Mouse (Mus musculus) kidney, embryonic 16.5 days (tissue): ENCODE data around the gene Ovca2. TPM values are rescaled to one million over a fixed set of nuclear protein-coding genes. Genes with fewer than 3 reads are reported as not detected.
A peak's percentile ranks its signal among the peaks of the same experiment; 100 is the strongest.

Experiments
- ATAC-seq: fragments of 200-750 bp; cut with Nextera tagmentation; 2 replicates; pipeline ENCODE4 v1.8.0; 2017; ENCODE audit warnings: moderate TSS enrichment; ENCODE audit not compliant: low FRiP score, low TSS enrichment
- H3K27ac ChIP-seq: fragments of 300-500 bp; sonication (generic); 2 replicates; pipeline ENCODE4 v1.5.1; 2014; ENCODE audit warnings: low read length
- H3K27me3 ChIP-seq: fragments of 300-500 bp; sonication (generic); 2 replicates; pipeline ENCODE4 v1.6.1; 2014; ENCODE audit warnings: low read length, control low read depth, mixed read lengths; ENCODE audit not compliant: insufficient read depth
- H3K36me3 ChIP-seq: fragments of 300-500 bp; sonication (generic); 2 replicates; pipeline ENCODE4 v1.6.1; 2014; ENCODE audit warnings: low read length, control low read depth, mixed read lengths; ENCODE audit not compliant: insufficient read depth
- H3K4me1 ChIP-seq: fragments of 300-500 bp; sonication (generic); 2 replicates; pipeline ENCODE4 v1.6.1; 2014; ENCODE audit warnings: low read length, control low read depth, mixed read lengths; ENCODE audit not compliant: insufficient read depth
- H3K4me2 ChIP-seq: fragments of 300-500 bp; sonication (generic); replicated peaks from 2 replicates; pipeline ENCODE4 v1.6.1; 2014; ENCODE audit warnings: low read depth, low read length
- H3K4me3 ChIP-seq: fragments of 300-500 bp; sonication (generic); 2 replicates; pipeline ENCODE4 v1.5.1; 2014; ENCODE audit warnings: mild to moderate bottlenecking, low read length
- H3K9ac ChIP-seq: fragments of 300-500 bp; sonication (generic); replicated peaks from 2 replicates; pipeline ENCODE4 v1.6.1; 2014; ENCODE audit warnings: low read length
- H3K9me3 ChIP-seq: fragments of 300-500 bp; sonication (generic); 2 replicates; pipeline ENCODE4 v1.6.1; 2016; ENCODE audit warnings: low read length, control low read depth
- WGBS: fragments of 180-500 bp; shearing (Covaris S2); extraction: QIAGEN DNeasy Blood & Tissue Kit; methylation state at CpG from one replicate; pipeline ENCODE4 v1.1.7; 2014; 5-methylcytosine and 5-hydroxymethylcytosine counted together
- polyA plus RNA-seq: library from polyadenylated mRNA; unstranded; fragments of >200 nt; fragmentation: Nextera tagmentation; extraction: Ambion mirVana; gene quantifications from 2 replicates; pipeline ENCODE4 v1.2.1, GENCODE M21; 2015

Gene Ovca2
- polyA plus RNA-seq, 1 experiment from 2014 or later, result 26.9 TPM

- H3K27ac ChIP-seq, result peak overlapping the region; percentile 86
- H3K4me2 ChIP-seq, result no peak overlapping the region
Observed at GRCm38 (mm10) chr11:75212031-75212667, 33.5 kb upstream of the Ovca2 start.

GRCm38 (mm10) chr11:75210755-75211154, 32.1 kb upstream of the Ovca2 start:
- Histone ChIP-seq H3K4me3 (no peak overlapping the region), H3K4me1 (peaks cover 34% of the 10 kb centered on the region), H3K27me3 (no peaks in the 10 kb centered on the region), H3K9me3 (no peaks in the 10 kb centered on the region), H3K36me3 (no peaks in the 10 kb centered on the region), H3K27ac (no peak overlapping the region), H3K9ac (no peak overlapping the region), H3K4me2 (no peak overlapping the region)
- 77% methylated on average over 6 of the region's 6 CpGs for WGBS
- ATAC-seq, result no peak

More at GRCm38 (mm10) chr11:75212031-75212667, 33.5 kb upstream of the Ovca2 start:
- ATAC-seq, result peak; percentile 28
- peaks cover 41% of the 10 kb centered on the region for H3K4me1 ChIP-seq
- no peaks in the 10 kb centered on the region for H3K36me3 ChIP-seq
- peak overlapping the region; percentile 47; the same call in 1 of the 2 replicates for H3K9ac ChIP-seq
- WGBS, result 50% methylated on average over 8 of the region's 8 CpGs
- H3K9me3 ChIP-seq, result no peaks in the 10 kb centered on the region
- H3K27me3 ChIP-seq, result no peaks in the 10 kb centered on the region
- no peak overlapping the region for H3K4me3 ChIP-seq

- ATAC-seq, result no peak
- 80% methylated on average over 4 of the region's 4 CpGs for WGBS
- Histone ChIP-seq H3K27ac (no peak overlapping the region), H3K4me1 (peaks cover 31% of the 10 kb centered on the region), H3K9me3 (no peaks in the 10 kb centered on the region), H3K4me2 (no peak overlapping the region), H3K4me3 (no peak overlapping the region), H3K27me3 (no peaks in the 10 kb centered on the region), H3K9ac (no peak overlapping the region), H3K36me3 (no peaks in the 10 kb centered on the region)
Observed at GRCm38 (mm10) chr11:75210093-75210492, 31.5 kb upstream of the Ovca2 start.

GRCm38 (mm10) chr11:75209363-75209762, 30.7 kb upstream of the Ovca2 start:
- H3K36me3 ChIP-seq, result no peaks in the 10 kb centered on the region
- ATAC-seq, result no peak
- 75% methylated on average over 4 of the region's 4 CpGs for WGBS
- H3K4me1 ChIP-seq, result peaks cover 35% of the 10 kb centered on the region
- no peak overlapping the region for H3K4me3 ChIP-seq
- H3K9me3 ChIP-seq, result no peaks in the 10 kb centered on the region
- no peaks in the 10 kb centered on the region for H3K27me3 ChIP-seq
- H3K4me2 ChIP-seq, result no peak overlapping the region
- no peak overlapping the region for H3K9ac ChIP-seq
- no peak overlapping the region for H3K27ac ChIP-seq

GRCm38 (mm10) chr11:75206347-75206746, 27.7 kb upstream of the Ovca2 start:
- WGBS, result 71% methylated on average over 4 of the region's 4 CpGs
- no peak overlapping the region for H3K4me3 ChIP-seq
- H3K27me3 ChIP-seq, result no peaks in the 10 kb centered on the region
- H3K4me1 ChIP-seq, result peaks cover 17% of the 10 kb centered on the region
- no peak for ATAC-seq
- H3K9ac ChIP-seq, result no peak overlapping the region
- H3K4me2 ChIP-seq, result no peak overlapping the region
- H3K9me3 ChIP-seq, result no peaks in the 10 kb centered on the region
- H3K27ac ChIP-seq, result no peak overlapping the region
- H3K36me3 ChIP-seq, result no peaks in the 10 kb centered on the region

GRCm38 (mm10) chr11:75204472-75204871, 25.8 kb upstream of the Ovca2 start:
- 44% methylated on average over 9 of the region's 9 CpGs for WGBS
- no peak for ATAC-seq
- H3K27ac ChIP-seq, result no peak overlapping the region
- H3K4me3 ChIP-seq, result no peak overlapping the region
- H3K4me1 ChIP-seq, result peaks cover 18% of the 10 kb centered on the region
- H3K27me3 ChIP-seq, result 0 out of 2 replicates have a peak, but pooled peaks cover 3% of the 10 kb centered on the region
- no peaks in the 10 kb centered on the region for H3K36me3 ChIP-seq
- H3K9ac ChIP-seq, result 0 out of 2 replicates have a peak overlapping the region, but pooled peaks have one; percentile 31
- no peaks in the 10 kb centered on the region for H3K9me3 ChIP-seq
- H3K4me2 ChIP-seq, result no peak overlapping the region

GRCm38 (mm10) chr11:75203926-75204325, 25.3 kb upstream of the Ovca2 start:
- Histone ChIP-seq H3K27ac (no peak overlapping the region), H3K36me3 (no peaks in the 10 kb centered on the region), H3K4me2 (no peak overlapping the region), H3K4me1 (peaks cover 18% of the 10 kb centered on the region), H3K9me3 (no peaks in the 10 kb centered on the region), H3K27me3 (0 out of 2 replicates have a peak, but pooled peaks cover 3% of the 10 kb centered on the region), H3K4me3 (no peak overlapping the region), H3K9ac (no peak overlapping the region)
- ATAC-seq, result no peak
- 79% methylated on average over 4 of the region's 4 CpGs for WGBS

- H3K27me3 ChIP-seq, result peaks cover 17% of the 10 kb centered on the region; the same call in 1 of the 2 replicates
Observed at GRCm38 (mm10) chr11:75201721-75202120, 23.1 kb upstream of the Ovca2 start.

GRCm38 (mm10) chr11:75200935-75201334, 22.3 kb upstream of the Ovca2 start:
- Histone ChIP-seq H3K9ac (no peak overlapping the region), H3K4me1 (peaks cover 18% of the 10 kb centered on the region), H3K4me3 (no peak overlapping the region), H3K27me3 (peaks cover 25% of the 10 kb centered on the region), H3K36me3 (no peaks in the 10 kb centered on the region), H3K9me3 (no peaks in the 10 kb centered on the region), H3K4me2 (no peak overlapping the region), H3K27ac (no peak overlapping the region)
- no peak for ATAC-seq
- 86% methylated on average over 12 of the region's 12 CpGs for WGBS

More at GRCm38 (mm10) chr11:75201721-75202120, 23.1 kb upstream of the Ovca2 start:
- 42% methylated on average over 8 of the region's 8 CpGs for WGBS
- H3K4me1 ChIP-seq, result peaks cover 18% of the 10 kb centered on the region
- no peak for ATAC-seq
- no peak overlapping the region for H3K4me3 ChIP-seq
- H3K4me2 ChIP-seq, result no peak overlapping the region
- H3K9ac ChIP-seq, result no peak overlapping the region
- H3K27ac ChIP-seq, result no peak overlapping the region
- no peaks in the 10 kb centered on the region for H3K9me3 ChIP-seq
- H3K36me3 ChIP-seq, result no peaks in the 10 kb centered on the region

GRCm38 (mm10) chr11:75199951-75200350, 21.3 kb upstream of the Ovca2 start:
- no peaks in the 10 kb centered on the region for H3K9me3 ChIP-seq
- ATAC-seq, result no peak
- WGBS, result 75% methylated on average over 5 of the region's 5 CpGs

More at GRCm38 (mm10) chr11:75199951-75200350, 21.3 kb upstream of the Ovca2 start:
- Histone ChIP-seq H3K27me3 (peaks cover 35% of the 10 kb centered on the region), H3K4me2 (no peak overlapping the region), H3K27ac (no peak overlapping the region), H3K36me3 (no peaks in the 10 kb centered on the region), H3K4me3 (no peak overlapping the region), H3K9ac (no peak overlapping the region), H3K4me1 (peaks cover 23% of the 10 kb centered on the region)
